Mouse (Mus musculus) limb, embryonic 14.5 days (tissue): ENCODE measurements around the gene Fer. TPM values are rescaled to one million over a fixed set of nuclear protein-coding genes. Genes with fewer than 3 reads are reported as not detected.
"Not testable (repeated sequence)": the region's sequence is repeated elsewhere in the genome, so short reads cannot be mapped to it uniquely, and the experiment has no call there.

ENCODE experiments used
- ATAC-seq: fragments of 200-750 bp; cut with Nextera tagmentation; 2 replicates; pipeline ENCODE4 v1.8.0; 2017; ENCODE audit warnings: low read depth, moderate number of reproducible peaks, moderate TSS enrichment; ENCODE audit not compliant: low FRiP score
- DNase-seq: peaks from one replicate; pipeline ENCODE4 v3.0.0-alpha.2; 2015; ENCODE audit warnings: low spot score
- H3K27ac ChIP-seq: fragments of 300-500 bp; sonication (generic); replicated peaks from 2 replicates; pipeline ENCODE4 v1.5.1; 2014; ENCODE audit warnings: low read depth, mild to moderate bottlenecking, low read length, moderate library complexity, mixed read lengths
- H3K27me3 ChIP-seq: fragments of 300-500 bp; sonication (generic); 2 replicates; pipeline ENCODE4 v1.6.1; 2014; ENCODE audit warnings: low read length, mixed read lengths; ENCODE audit not compliant: control insufficient read depth, insufficient read depth
- H3K36me3 ChIP-seq: fragments of 300-500 bp; sonication (generic); 2 replicates; pipeline ENCODE4 v1.6.1; 2014; ENCODE audit warnings: mild to moderate bottlenecking, low read length, moderate library complexity, mixed read lengths; ENCODE audit not compliant: control insufficient read depth, insufficient read depth
- H3K4me1 ChIP-seq: fragments of 300-500 bp; sonication (generic); 2 replicates; pipeline ENCODE4 v1.6.1; 2014; ENCODE audit warnings: antibody characterized with exemption, low read length, mixed read lengths; ENCODE audit not compliant: control insufficient read depth, insufficient read depth
- H3K4me2 ChIP-seq: fragments of 300-500 bp; sonication (generic); replicated peaks from 2 replicates; pipeline ENCODE4 v1.6.1; 2014; ENCODE audit warnings: low read depth, mild to moderate bottlenecking, low read length, moderate library complexity; ENCODE audit not compliant: severe bottlenecking
- H3K4me3 ChIP-seq: fragments of 300-500 bp; sonication (generic); replicated peaks from 2 replicates; pipeline ENCODE4 v1.5.1; 2014; ENCODE audit warnings: low read length
- H3K9ac ChIP-seq: fragments of 300-500 bp; sonication (generic); 2 replicates; pipeline ENCODE4 v1.6.1; 2014; ENCODE audit warnings: mild to moderate bottlenecking, low read depth, low read length, moderate library complexity; ENCODE audit not compliant: severe bottlenecking
- H3K9me3 ChIP-seq: fragments of 300-500 bp; sonication (generic); 2 replicates; pipeline ENCODE4 v1.6.1; 2016; ENCODE audit warnings: low read length; ENCODE audit not compliant: control insufficient read depth
- POLR2A ChIP-seq: fragments of 200-500 bp; IDR thresholded peaks from 2 replicates; pipeline ENCODE4 v1.8.0; 2012; ENCODE audit warnings: inconsistent platforms, mild to moderate bottlenecking, moderate library complexity, borderline replicate concordance; ENCODE audit not compliant: insufficient read depth, insufficient read length; ENCODE audit errors: extremely low read depth
- WGBS: fragments of 180-500 bp; shearing (Covaris S2); extraction: QIAGEN DNeasy Blood & Tissue Kit; methylation state at CpG from one replicate; pipeline ENCODE4 v1.1.7; 2014; 5-methylcytosine and 5-hydroxymethylcytosine counted together
- polyA plus RNA-seq, 2 experiments: library from polyadenylated mRNA; depleted of rRNA in 1 of 2; stranded (reverse) in 1 of 2; unstranded in 1 of 2; fragments of >200 nt; fragmentation: Nextera tagmentation in 1 of 2; extraction: Ambion mirVana in 1 of 2; gene quantifications; 2 replicates each; pipeline versions ENCODE4 v1.2.1 to v1.2.3; 2012 to 2014

Fer gene
- polyA plus RNA-seq, 2 experiments = 11.1 to 34.7 TPM

GRCm38 (mm10) chr17:63838144-63838543, 24.7 kb upstream of the Fer start:
- ATAC-seq = no peak
- 89% methylated on average over 8 of the region's 8 CpGs for WGBS

DNA sequence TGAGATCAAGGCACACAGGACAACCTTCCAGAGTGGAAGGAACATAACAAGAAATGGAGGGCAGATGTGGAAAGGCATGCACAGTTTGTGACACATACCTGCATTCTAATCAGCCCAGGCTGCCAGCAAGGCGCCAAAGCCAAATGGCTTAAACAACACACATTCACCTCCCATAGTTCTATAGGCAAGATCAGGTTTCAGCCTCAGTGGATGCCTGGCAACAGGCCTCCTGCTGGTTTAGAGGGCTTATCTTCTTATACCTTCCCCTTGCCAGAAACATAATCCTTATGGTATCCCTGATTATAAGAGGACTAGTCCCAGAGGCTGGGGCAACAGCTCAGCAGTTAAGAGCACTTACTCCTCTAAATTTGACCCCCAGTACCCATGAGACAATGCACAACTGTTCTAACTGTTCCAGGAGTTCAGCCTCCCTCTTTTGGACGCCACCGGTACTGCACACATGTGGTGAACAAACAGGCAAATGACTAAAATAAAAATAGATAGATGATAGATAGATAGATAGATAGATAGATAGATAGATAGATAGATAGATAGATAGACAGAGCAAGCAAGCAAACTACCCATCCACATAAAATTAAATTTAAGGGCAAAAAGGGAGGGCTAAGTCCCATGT, 23.1 kb upstream of the Fer start:
- no peak for TF ChIP-seq POLR2A
- 83% methylated on average over 3 of the region's 3 CpGs for WGBS
- no peaks in the 10 kb centered on the region for H3K36me3 ChIP-seq
- H3K9ac ChIP-seq = no peak overlapping the region
- H3K9me3 ChIP-seq = no peaks in the 10 kb centered on the region
- H3K27me3 ChIP-seq = no peaks in the 10 kb centered on the region
- H3K4me3 ChIP-seq = no peak overlapping the region
- no peak overlapping the region for H3K27ac ChIP-seq
- DNase-seq = no peak
- no peak for ATAC-seq
- H3K4me2 ChIP-seq = no peak overlapping the region
- no peaks in the 10 kb centered on the region for H3K4me1 ChIP-seq

More at GRCm38 (mm10) chr17:63838144-63838543, 24.7 kb upstream of the Fer start:
- no peak for DNase-seq
- no peak overlapping the region for H3K9ac ChIP-seq
- H3K9me3 ChIP-seq = no peaks in the 10 kb centered on the region
- TF ChIP-seq POLR2A = no peak
- no peak overlapping the region for H3K4me3 ChIP-seq
- H3K36me3 ChIP-seq = no peaks in the 10 kb centered on the region
- H3K4me1 ChIP-seq = no peaks in the 10 kb centered on the region
- no peaks in the 10 kb centered on the region for H3K27me3 ChIP-seq
- H3K4me2 ChIP-seq = no peak overlapping the region
- H3K27ac ChIP-seq = no peak overlapping the region

GRCm38 (mm10) chr17:63842226-63842625, 20.6 kb upstream of the Fer start:
- no peaks in the 10 kb centered on the region for H3K4me1 ChIP-seq
- no peak overlapping the region for H3K4me2 ChIP-seq
- H3K4me3 ChIP-seq = no peak overlapping the region
- no peaks in the 10 kb centered on the region for H3K27me3 ChIP-seq
- no peak overlapping the region for H3K27ac ChIP-seq
- no peak for TF ChIP-seq POLR2A
- H3K36me3 ChIP-seq = no peaks in the 10 kb centered on the region
- 82% methylated on average over 1 of the region's 1 CpGs for WGBS
- no peaks in the 10 kb centered on the region for H3K9me3 ChIP-seq
- DNase-seq = no peak
- no peak for ATAC-seq
- no peak overlapping the region for H3K9ac ChIP-seq

DNA sequence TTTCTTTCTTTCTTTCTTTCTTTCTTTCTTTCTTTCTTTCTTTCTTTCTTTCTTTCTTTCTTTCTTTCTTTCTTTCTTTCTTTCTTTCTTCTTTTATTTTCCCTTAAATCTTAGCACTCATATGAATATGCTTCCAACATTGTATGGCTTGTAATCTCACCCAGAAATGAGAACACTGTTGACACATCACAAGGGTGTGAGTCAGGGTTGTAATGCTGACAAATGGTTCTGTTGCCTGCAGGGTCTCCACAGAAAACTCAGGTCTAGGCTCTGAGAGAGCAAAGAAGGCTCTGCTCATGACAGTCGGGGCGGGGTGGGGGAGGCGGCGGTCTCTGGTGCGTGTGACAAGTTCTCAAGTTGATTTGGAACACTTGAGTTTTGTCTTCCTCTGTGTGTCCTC, 17.9 kb upstream of the Fer start:
- Histone ChIP-seq H3K36me3 (no peaks in the 10 kb centered on the region), H3K9ac (no peak overlapping the region), H3K4me3 (no peak overlapping the region), H3K27me3 (no peaks in the 10 kb centered on the region), H3K4me1 (peaks cover 2% of the 10 kb centered on the region; the same call in 1 of the 2 replicates), H3K4me2 (no peak overlapping the region), H3K27ac (no peak overlapping the region), H3K9me3 (no peaks in the 10 kb centered on the region)
- no peak for TF ChIP-seq POLR2A
- ATAC-seq = no peak
- no peak for DNase-seq
- 67% methylated on average over 5 of the region's 5 CpGs for WGBS

GRCm38 (mm10) chr17:63845766-63846165, 17.1 kb upstream of the Fer start:
- not testable (repeated sequence) for H3K4me2 ChIP-seq, H3K9ac ChIP-seq, DNase-seq, H3K27me3 ChIP-seq, H3K27ac ChIP-seq, ATAC-seq, H3K9me3 ChIP-seq, H3K4me1 ChIP-seq, H3K36me3 ChIP-seq, H3K4me3 ChIP-seq
- WGBS = 93% methylated on average over 3 of the region's 3 CpGs
